Mouse (Mus musculus) limb, embryonic 14.5 days (tissue): ENCODE results near the gene Fam169a. TPM values are rescaled to one million over a fixed set of nuclear protein-coding genes. Genes with fewer than 3 reads are reported as not detected.
"Not testable (repeated sequence)": the region's sequence is repeated elsewhere in the genome, so short reads cannot be mapped to it uniquely, and the experiment has no call there.

ENCODE experiments used
- ATAC-seq: fragments of 200-750 bp; cut with Nextera tagmentation; 2 replicates; pipeline ENCODE4 v1.8.0; 2017; ENCODE audit warnings: low read depth, moderate number of reproducible peaks, moderate TSS enrichment; ENCODE audit not compliant: low FRiP score
- DNase-seq: peaks from one replicate; pipeline ENCODE4 v3.0.0-alpha.2; 2015; ENCODE audit warnings: low spot score
- H3K27ac ChIP-seq: fragments of 300-500 bp; sonication (generic); replicated peaks from 2 replicates; pipeline ENCODE4 v1.5.1; 2014; ENCODE audit warnings: low read depth, mild to moderate bottlenecking, low read length, moderate library complexity, mixed read lengths
- H3K27me3 ChIP-seq: fragments of 300-500 bp; sonication (generic); 2 replicates; pipeline ENCODE4 v1.6.1; 2014; ENCODE audit warnings: low read length, mixed read lengths; ENCODE audit not compliant: control insufficient read depth, insufficient read depth
- H3K36me3 ChIP-seq: fragments of 300-500 bp; sonication (generic); 2 replicates; pipeline ENCODE4 v1.6.1; 2014; ENCODE audit warnings: mild to moderate bottlenecking, low read length, moderate library complexity, mixed read lengths; ENCODE audit not compliant: control insufficient read depth, insufficient read depth
- H3K4me1 ChIP-seq: fragments of 300-500 bp; sonication (generic); 2 replicates; pipeline ENCODE4 v1.6.1; 2014; ENCODE audit warnings: antibody characterized with exemption, low read length, mixed read lengths; ENCODE audit not compliant: control insufficient read depth, insufficient read depth
- H3K4me2 ChIP-seq: fragments of 300-500 bp; sonication (generic); replicated peaks from 2 replicates; pipeline ENCODE4 v1.6.1; 2014; ENCODE audit warnings: low read depth, mild to moderate bottlenecking, low read length, moderate library complexity; ENCODE audit not compliant: severe bottlenecking
- H3K4me3 ChIP-seq: fragments of 300-500 bp; sonication (generic); replicated peaks from 2 replicates; pipeline ENCODE4 v1.5.1; 2014; ENCODE audit warnings: low read length
- H3K9ac ChIP-seq: fragments of 300-500 bp; sonication (generic); 2 replicates; pipeline ENCODE4 v1.6.1; 2014; ENCODE audit warnings: mild to moderate bottlenecking, low read depth, low read length, moderate library complexity; ENCODE audit not compliant: severe bottlenecking
- H3K9me3 ChIP-seq: fragments of 300-500 bp; sonication (generic); 2 replicates; pipeline ENCODE4 v1.6.1; 2016; ENCODE audit warnings: low read length; ENCODE audit not compliant: control insufficient read depth
- POLR2A ChIP-seq: fragments of 200-500 bp; IDR thresholded peaks from 2 replicates; pipeline ENCODE4 v1.8.0; 2012; ENCODE audit warnings: inconsistent platforms, mild to moderate bottlenecking, moderate library complexity, borderline replicate concordance; ENCODE audit not compliant: insufficient read depth, insufficient read length; ENCODE audit errors: extremely low read depth
- WGBS: fragments of 180-500 bp; shearing (Covaris S2); extraction: QIAGEN DNeasy Blood & Tissue Kit; methylation state at CpG from one replicate; pipeline ENCODE4 v1.1.7; 2014; 5-methylcytosine and 5-hydroxymethylcytosine counted together
- polyA plus RNA-seq, 2 experiments: library from polyadenylated mRNA; depleted of rRNA in 1 of 2; stranded (reverse) in 1 of 2; unstranded in 1 of 2; fragments of >200 nt; fragmentation: Nextera tagmentation in 1 of 2; extraction: Ambion mirVana in 1 of 2; gene quantifications; 2 replicates each; pipeline versions ENCODE4 v1.2.1 to v1.2.3; 2012 to 2014

Fam169a gene
- polyA plus RNA-seq, 2 experiments: 1.7 to 2.8 TPM

GRCm38 (mm10) chr13:97088183-97088582, 21.1 kb downstream of the Fam169a start:
- no peak overlapping the region for H3K27ac ChIP-seq
- H3K4me1 ChIP-seq: no peaks in the 10 kb centered on the region
- no peaks in the 10 kb centered on the region for H3K9me3 ChIP-seq
- no peaks in the 10 kb centered on the region for H3K27me3 ChIP-seq
- H3K36me3 ChIP-seq: no peaks in the 10 kb centered on the region
- DNase-seq (no peak), ATAC-seq (no peak)
- WGBS: 92% methylated on average over 3 of the region's 3 CpGs
- no peak overlapping the region for H3K4me2 ChIP-seq
- H3K9ac ChIP-seq: no peak overlapping the region
- no peak for TF ChIP-seq POLR2A
- no peak overlapping the region for H3K4me3 ChIP-seq

- TF ChIP-seq POLR2A: no peak
- Histone ChIP-seq H3K4me3 (no peak overlapping the region), H3K27ac (no peak overlapping the region), H3K9ac (no peak overlapping the region), H3K36me3 (no peaks in the 10 kb centered on the region), H3K4me2 (no peak overlapping the region), H3K27me3 (no peaks in the 10 kb centered on the region), H3K4me1 (no peaks in the 10 kb centered on the region), H3K9me3 (no peaks in the 10 kb centered on the region)
- 88% methylated on average over 4 of the region's 4 CpGs for WGBS
- ATAC-seq: no peak
- DNase-seq: no peak
These were observed 28.6 kb downstream of the Fam169a start for GRCm38 (mm10) chr13:97095726-97096125.

- Histone ChIP-seq H3K9ac (no peak within 1 kb of the TSS), H3K27me3 (no peaks in the 10 kb centered on the region), H3K4me3 (no peak within 1 kb of the TSS), H3K9me3 (no peaks in the 10 kb centered on the region), H3K4me1 (no peaks in the 10 kb centered on the region), H3K4me2 (no peak within 1 kb of the TSS), H3K27ac (no peak within 1 kb of the TSS), H3K36me3 (no peaks in the 10 kb centered on the region)
- 84% methylated on average over 19 of the region's 22 CpGs for WGBS
- DNase-seq (peak; percentile 40), ATAC-seq (no peak)
- TF ChIP-seq POLR2A: no peak
These were observed 32.2 kb downstream of the Fam169a start, which contains the start of gene Gm6169 for GRCm38 (mm10) chr13:97099187-97099852. Gene Gm6169, minus strand, starts transcription at chr13:97099237.

GRCm38 (mm10) chr13:97104996-97105395, 37.9 kb downstream of the Fam169a start:
- Histone ChIP-seq H3K4me1 (no peaks in the 10 kb centered on the region), H3K9me3 (no peaks in the 10 kb centered on the region), H3K27ac (no peak overlapping the region), H3K27me3 (no peaks in the 10 kb centered on the region), H3K4me2 (no peak overlapping the region), H3K36me3 (no peaks in the 10 kb centered on the region), H3K4me3 (no peak overlapping the region), H3K9ac (no peak overlapping the region)
- no peak for TF ChIP-seq POLR2A
- DNase-seq: no peak
- no peak for ATAC-seq
- 69% methylated on average over 7 of the region's 7 CpGs for WGBS

- not testable (repeated sequence) for H3K27ac ChIP-seq, H3K36me3 ChIP-seq, H3K4me1 ChIP-seq, H3K9me3 ChIP-seq, ATAC-seq, H3K4me2 ChIP-seq, H3K27me3 ChIP-seq, H3K9ac ChIP-seq, DNase-seq, H3K4me3 ChIP-seq
- WGBS: 85% methylated on average over 4 of the region's 4 CpGs
These were observed 40.6 kb downstream of the Fam169a start for GRCm38 (mm10) chr13:97107721-97108120.
